Mouse (Mus musculus): Measurements from ENCODE around the gene Aamdc. TPM values are rescaled to one million over a fixed set of nuclear protein-coding genes. Genes with fewer than 3 reads are reported as not detected.

Aamdc gene
- total RNA-seq (2012; rRNA removed) (11.8 and 11.9 TPM in 2 replicates), total RNA-seq (2014; rRNA removed) (11.0 and 13.2 TPM in 2 replicates), polyA plus RNA-seq (2012; ENCODE audit: insufficient read length, low read depth) (11.6 and 12.2 TPM in 2 replicates)

DNA sequence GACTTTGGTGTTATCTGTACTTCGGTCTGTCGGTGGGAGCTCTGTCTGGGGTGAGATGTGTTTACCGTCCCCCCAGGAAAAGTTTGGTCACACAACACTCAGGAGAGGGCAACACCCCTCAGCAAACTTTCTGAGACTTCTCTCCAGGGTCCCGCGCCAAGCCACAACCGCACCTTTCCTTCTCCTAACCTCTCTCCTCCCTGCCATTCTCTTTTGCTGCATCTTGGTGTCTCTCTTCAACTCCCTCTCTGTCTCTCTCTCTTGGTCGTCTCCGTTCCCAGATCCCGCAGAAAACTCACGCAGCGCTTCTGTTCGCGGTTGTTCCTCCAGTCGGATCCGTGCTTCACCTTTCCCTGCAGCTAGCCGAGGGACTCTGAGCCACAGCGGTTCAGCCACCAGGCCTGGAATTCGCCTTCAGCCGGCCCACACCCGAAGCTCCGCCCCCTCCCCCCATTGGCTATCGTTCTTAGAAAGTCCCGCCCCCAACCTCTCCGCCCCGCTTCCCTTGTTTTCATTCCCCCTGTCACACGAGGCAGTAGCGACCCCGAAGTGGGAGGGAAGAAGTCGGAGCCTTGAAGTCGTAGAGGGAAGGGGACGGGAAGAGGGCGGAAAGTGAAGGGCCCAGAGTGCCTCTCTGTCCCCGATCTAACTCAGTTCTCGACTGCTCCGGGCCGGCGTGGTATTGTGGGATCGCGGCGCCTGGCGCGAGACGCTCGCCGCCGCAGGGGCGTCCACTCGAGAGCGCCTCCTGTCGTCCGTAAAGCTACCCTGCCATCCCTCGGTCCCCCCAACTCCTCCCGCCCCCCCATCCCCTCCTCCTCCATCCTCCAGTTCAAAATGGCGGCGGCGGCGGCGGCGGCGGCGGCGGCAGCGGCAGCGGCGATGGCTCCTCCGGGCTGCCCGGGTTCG, at the start of gene Aamdc, which contains the start of gene Rsf1:
TSS of gene Aamdc (minus strand) at position 431 of the 909 bp plus-strand sequence.
TSS of gene Rsf1 (plus strand) at position 823 of the 909 bp plus-strand sequence.
- Histone ChIP-seq H3K4me1 (ENCODE audit: control insufficient read depth in 1 of 2, insufficient read depth in 2 of 2) (peaks cover 0 to 22% of the 10 kb centered on the region in 2 experiments; a peak in 3 of 4 replicates), H3K9me3 (replicated peaks; ENCODE audit: low read length) (no peaks in the 10 kb centered on the region), H3K36me3 (replicated peaks in 1 of 2; ENCODE audit: control insufficient read depth in 1 of 2, insufficient read depth in 1 of 2, low read length in 1 of 2) (peaks cover 3% of the 10 kb centered on the region in 2 experiments), H3K27me3 (replicated peaks) (no peaks in the 10 kb centered on the region), H3K9ac (ENCODE audit: insufficient read depth, low read depth) (peak within 1 kb of the TSS; percentile 93), H3K79me2 (replicated peaks; ENCODE audit: control insufficient read depth, extremely low read depth, insufficient read depth, poor library complexity, severe bottlenecking) (peaks cover 28% of the 10 kb centered on the region), H3K4me2 (ENCODE audit: insufficient read depth, low read depth, poor library complexity, severe bottlenecking) (peak within 1 kb of the TSS; percentile 82), H3K4me3 (replicated peaks in 1 of 3; ENCODE audit: low read depth in 2 of 3, low read length in 2 of 3, poor library complexity in 1 of 3) (peak within 1 kb of the TSS; percentile 88 to 96 (median 89)), H3K27ac (ENCODE audit: insufficient read depth, low read depth) (peak within 1 kb of the TSS; percentile 83)
- peak; percentile 94 for DNase-seq (ENCODE audit: extremely low read depth)
- in situ Hi-C loops (cut with MboI; ENCODE audit: low pct_ligation_motif_present, low pct_unique_long_range_greater_than_20kb, low sequenced_read_pairs), result no loop called here
- dilution Hi-C loops (cut with MboI; ENCODE audit: extremely low pct_ligation_motif_present, extremely low pct_unique_long_range_greater_than_20kb, low sequenced_read_pairs), result no loop called here
- TF ChIP-seq RCOR1 (conservative IDR thresholded peaks at IDR 0.05; ENCODE audit: low read depth, low read length) (no peak), MAZ (IDR thresholded peaks at IDR 0.05; ENCODE audit: low read depth, low read length) (peak; percentile 70), UBTF (IDR thresholded peaks at IDR 0.05; ENCODE audit: low read depth, low read length) (peak; percentile 56; the same call in 1 of the 2 replicates), ELF1 (IDR thresholded peaks at IDR 0.05; ENCODE audit: low read depth, low read length) (peak; percentile 80), ETS1 (conservative IDR thresholded peaks at IDR 0.05; ENCODE audit: low read depth, low read length) (no peak), BHLHE40 (IDR thresholded peaks at IDR 0.05; ENCODE audit: low read depth, low read length) (peak; percentile 39), CTCF (conservative IDR thresholded peaks at IDR 0.05 in 1 of 2, IDR thresholded peaks at IDR 0.05 in 1 of 2; ENCODE audit: low read depth in 2 of 2, low read length in 2 of 2) (peak in 1 of 2 experiments; percentile 66; a peak in 2 of 4 replicates), POLR2A (IDR thresholded peaks at IDR 0.05; ENCODE audit: low read depth, low read length) (peak; percentile 79), MEF2A (IDR thresholded peaks at IDR 0.05; ENCODE audit: borderline replicate concordance, low read depth, low read length) (no peak; the same call in 1 of the 2 replicates), POLR2AphosphoS2 (IDR thresholded peaks at IDR 0.05; ENCODE audit: low read depth, low read length) (0 out of 2 replicates have a peak, but pooled peaks have one; percentile 46), IRF4 (IDR thresholded peaks at IDR 0.05; ENCODE audit: low read depth, low read length) (peak; percentile 70; the same call in 1 of the 2 replicates), USF2 (conservative IDR thresholded peaks at IDR 0.05; ENCODE audit: low read depth, low read length) (no peak), CHD2 (IDR thresholded peaks at IDR 0.05; ENCODE audit: low read length) (peak; percentile 59), ZMIZ1 (IDR thresholded peaks at IDR 0.05; ENCODE audit: low read depth, low read length) (peak; percentile 72), E2F4 (IDR thresholded peaks at IDR 0.05; ENCODE audit: insufficient replicate concordance, low read depth, low read length) (no peak), ZKSCAN1 (IDR thresholded peaks at IDR 0.05; ENCODE audit: borderline replicate concordance, low read depth, low read length) (no peak), JUN (IDR thresholded peaks at IDR 0.05; ENCODE audit: insufficient read depth, low read depth, low read length) (no peak), KAT2A (IDR thresholded peaks at IDR 0.05; ENCODE audit: insufficient replicate concordance, low read length) (0 out of 2 replicates have a peak, but pooled peaks have one; percentile 60), MYC (IDR thresholded peaks at IDR 0.05; ENCODE audit: low read depth, low read length) (peak; percentile 85; the same call in 1 of the 2 replicates), HCFC1 (IDR thresholded peaks at IDR 0.05; ENCODE audit: low read depth, low read length) (peak; percentile 80), GABPA (IDR thresholded peaks at IDR 0.05; ENCODE audit: insufficient replicate concordance, low read depth, low read length) (no peak; the same call in 1 of the 2 replicates), MAFK (IDR thresholded peaks at IDR 0.05; ENCODE audit: insufficient replicate concordance, low read length) (no peak), MAX (IDR thresholded peaks at IDR 0.05; ENCODE audit: low read length) (peak; percentile 79), ZNF384 (IDR thresholded peaks at IDR 0.05; ENCODE audit: low read depth, low read length) (no peak), USF1 (IDR thresholded peaks at IDR 0.05; ENCODE audit: low read depth, low read length) (no peak), PAX5 (IDR thresholded peaks at IDR 0.05; ENCODE audit: low read length) (no peak), NELFE (IDR thresholded peaks at IDR 0.05; ENCODE audit: low read depth, low read length) (peak; percentile 55), SIN3A (IDR thresholded peaks at IDR 0.05; ENCODE audit: low read length) (peak; percentile 95), RAD21 (IDR thresholded peaks at IDR 0.05; ENCODE audit: low read depth, low read length) (peak; percentile 22), ZC3H11A (IDR thresholded peaks at IDR 0.05; ENCODE audit: low read depth, low read length) (no peak), CHD1 (IDR thresholded peaks at IDR 0.05; ENCODE audit: low read depth, low read length) (no peak), TBP (conservative IDR thresholded peaks at IDR 0.05; ENCODE audit: low read depth, low read length) (peak; percentile 34; the same call in 1 of the 2 replicates), NRF1 (IDR thresholded peaks at IDR 0.05; ENCODE audit: low read depth, low read length) (peak; percentile 33; the same call in 1 of the 2 replicates), SMC3 (IDR thresholded peaks at IDR 0.05; ENCODE audit: low read depth, low read length) (peak; percentile 32; the same call in 1 of the 2 replicates), MXI1 (IDR thresholded peaks at IDR 0.05; ENCODE audit: low read depth, low read length) (peak; percentile 93), TCF12 (IDR thresholded peaks at IDR 0.05; ENCODE audit: low read depth, low read length) (peak; percentile 47; the same call in 1 of the 2 replicates), JUND (conservative IDR thresholded peaks at IDR 0.05; ENCODE audit: low read depth, low read length) (no peak)

All from CH12.LX (cell line).